21 mouse cellular contexts compared by ENCODE assay signal in the genomic region with DNA sequence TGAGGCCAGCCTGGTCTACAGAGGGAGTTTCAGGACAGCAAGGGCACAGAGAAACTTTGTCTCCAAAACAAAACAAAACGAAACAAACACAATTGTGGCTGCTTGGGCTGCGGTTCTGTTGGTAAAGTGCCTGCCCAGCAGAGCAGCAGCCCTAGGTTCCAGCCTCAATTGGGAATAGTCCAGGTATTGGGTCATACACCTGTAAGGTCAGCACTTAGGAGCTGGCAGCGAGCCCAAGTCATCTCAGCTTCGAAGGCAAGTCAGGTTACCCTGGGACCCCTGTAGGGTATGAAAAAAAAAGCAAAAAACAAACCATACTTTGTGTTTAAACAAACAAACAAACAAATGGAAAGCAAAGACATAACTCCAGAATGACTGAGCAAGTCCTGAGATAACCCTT. TPM values are rescaled to one million over a fixed set of nuclear protein-coding genes. Genes with fewer than 3 reads are reported as not detected.
"Had no signal": no experiment of that assay in that cellular context is flagged by ENCODE, and none has a peak within 500 bp of the region (broad histone marks: within the 10 kb centered on the region; RNA-seq: fewer than 3 reads in every experiment).

No protein-coding gene starts in this region.

- H3K4me2 ChIP-seq: lung, embryonic 15.5 days; midbrain, embryonic 13.5 days; midbrain, embryonic 15.5 days; neural tube, embryonic 13.5 days; neural tube, embryonic 15.5 days; stomach, embryonic 15.5 days had no signal

- H3K27ac ChIP-seq: liver, embryonic 14.5 days; lung, embryonic 15.5 days; midbrain, embryonic 10.5 days; midbrain, embryonic 13.5 days; midbrain, embryonic 15.5 days; neural tube, embryonic 13.5 days; neural tube, embryonic 15.5 days; stomach, embryonic 15.5 days had no signal

- DNase-seq: lung, adult 2 months; lung, postnatal 10 days; lung, postnatal 4 days; retina, postnatal 1 day; right cerebral cortex, adult 18-20 months; right cerebral cortex, postnatal 25 days; right cerebral cortex, postnatal 4 days; thymus, adult 2 months; thymus, postnatal 25 days; thymus, postnatal 4 days had no signal

- H3K4me1 ChIP-seq: neural tube, embryonic 15.5 days had no signal

- H3K36me3 ChIP-seq: midbrain, embryonic 10.5 days; midbrain, embryonic 13.5 days; midbrain, embryonic 15.5 days; neural tube, embryonic 13.5 days had no signal

- H3K9me3 ChIP-seq: lung, embryonic 15.5 days; midbrain, embryonic 10.5 days; midbrain, embryonic 13.5 days; midbrain, embryonic 15.5 days; neural tube, embryonic 13.5 days; neural tube, embryonic 15.5 days; stomach, embryonic 15.5 days had no signal

- ATAC-seq: midbrain, embryonic 13.5 days; midbrain, embryonic 15.5 days had no signal

- H3K4me3 ChIP-seq: lung, embryonic 15.5 days; midbrain, embryonic 10.5 days; midbrain, embryonic 13.5 days; midbrain, embryonic 15.5 days; myocyte; neural tube, embryonic 13.5 days; neural tube, embryonic 15.5 days; stomach, embryonic 15.5 days had no signal

- H3K27me3 ChIP-seq: lung, embryonic 15.5 days; midbrain, embryonic 13.5 days; midbrain, embryonic 15.5 days; neural tube, embryonic 13.5 days; neural tube, embryonic 15.5 days; stomach, embryonic 15.5 days had no signal

- H3K9ac ChIP-seq: liver, embryonic 14.5 days; lung, embryonic 15.5 days; midbrain, embryonic 13.5 days; midbrain, embryonic 15.5 days; neural tube, embryonic 13.5 days; neural tube, embryonic 15.5 days; stomach, embryonic 15.5 days had no signal

RNA-seq across cellular contexts. Expression of a gene that starts 23.6 kb away (rescaled TPM):
- total RNA-seq: megakaryocyte-erythroid progenitor cell, adult 5-6 weeks had no signal

RNA-seq across cellular contexts. Expression of a gene that starts 33.2 kb away (rescaled TPM):
- total RNA-seq: megakaryocyte, adult 5-6 weeks; megakaryocyte-erythroid progenitor cell, adult 5-6 weeks had no signal
